Comparison of ENCODE assay signal across 11 mouse cellular contexts in genomic region chr7:97391293-97392078, GRCm38 (mm10). TPM values are rescaled to one million over a fixed set of nuclear protein-coding genes. Genes with fewer than 3 reads are reported as not detected.
DNase-seq lines count a peak whose midpoint lies in the region; ATAC-seq and TF ChIP-seq lines count a peak whose summit lies in the region.
"Had no signal": no experiment of that assay in that cellular context is flagged by ENCODE, and none has a peak within 500 bp of the region (broad histone marks: within the 10 kb centered on the region; RNA-seq: fewer than 3 reads in every experiment).

No protein-coding gene starts in this region.

- H3K9me3 ChIP-seq in kidney, postnatal 0 days (replicated peaks; ENCODE audit: low read length), result no peaks in the 10 kb centered on the region
- no peaks in the 10 kb centered on the region for H3K9me3 ChIP-seq in kidney, embryonic 16.5 days (ENCODE audit: low read length)
- H3K9me3 ChIP-seq in forebrain, embryonic 15.5 days, result no peaks in the 10 kb centered on the region
- H3K9me3 ChIP-seq in lung, embryonic 14.5 days (ENCODE audit: low read depth, low read length), result no peaks in the 10 kb centered on the region
- no peaks in the 10 kb centered on the region for H3K9me3 ChIP-seq in neural tube, embryonic 15.5 days (replicated peaks)
- H3K9me3 ChIP-seq: embryonic facial prominence, embryonic 12.5 days had no signal

- no peak overlapping the region for H3K9ac ChIP-seq in kidney, postnatal 0 days (ENCODE audit: low read depth, low read length)
- no peak overlapping the region for H3K9ac ChIP-seq in kidney, embryonic 16.5 days (replicated peaks; ENCODE audit: low read length)
- H3K9ac ChIP-seq in forebrain, embryonic 15.5 days (replicated peaks), result no peak overlapping the region
- no peak overlapping the region for H3K9ac ChIP-seq in lung, embryonic 14.5 days
- H3K9ac ChIP-seq in neural tube, embryonic 15.5 days (replicated peaks), result no peak overlapping the region
- H3K9ac ChIP-seq: embryonic facial prominence, embryonic 12.5 days had no signal

- TF ChIP-seq CTCF in kidney, postnatal 0 days (IDR thresholded peaks at IDR 0.05; ENCODE audit: low read depth), result no peak
- no peak for TF ChIP-seq CTCF in lung, embryonic 14.5 days (IDR thresholded peaks at IDR 0.05; ENCODE audit: low read depth)

- DNase-seq in kidney, postnatal 0 days (ENCODE audit: low spot score), result peak; percentile 21
- peak; percentile 59 for DNase-seq in lung, embryonic 14.5 days
- no peak for DNase-seq in thymus, postnatal 25 days
- no peak for DNase-seq in gastrocnemius, postnatal 4 days (ENCODE audit: low spot score in 2 of 2)

- no peaks in the 10 kb centered on the region for H3K27me3 ChIP-seq in kidney, postnatal 0 days (ENCODE audit: insufficient read depth, low read length)
- H3K27me3 ChIP-seq in kidney, embryonic 16.5 days (ENCODE audit: insufficient read depth, low read length), result no peaks in the 10 kb centered on the region
- H3K27me3 ChIP-seq in forebrain, embryonic 15.5 days, result no peaks in the 10 kb centered on the region
- no peaks in the 10 kb centered on the region for H3K27me3 ChIP-seq in lung, embryonic 14.5 days (ENCODE audit: insufficient read depth, low read length)
- H3K27me3 ChIP-seq in neural tube, embryonic 15.5 days (replicated peaks), result no peaks in the 10 kb centered on the region
- H3K27me3 ChIP-seq: embryonic facial prominence, embryonic 12.5 days had no signal

- 84% methylated on average over 13 of the region's 13 CpGs for WGBS in kidney, postnatal 0 days
- WGBS in kidney, embryonic 16.5 days, result 86% methylated on average over 13 of the region's 13 CpGs
- 28% methylated on average over 13 of the region's 13 CpGs for WGBS in forebrain, embryonic 15.5 days
- 58% methylated on average over 13 of the region's 13 CpGs for WGBS in lung, embryonic 14.5 days
- 49% methylated on average over 13 of the region's 13 CpGs for WGBS in neural tube, embryonic 15.5 days

- no peaks in the 10 kb centered on the region for H3K4me1 ChIP-seq in kidney, postnatal 0 days (replicated peaks; ENCODE audit: insufficient read depth, low read length)
- H3K4me1 ChIP-seq in kidney, embryonic 16.5 days (ENCODE audit: insufficient read depth, low read length), result no peaks in the 10 kb centered on the region
- H3K4me1 ChIP-seq in forebrain, embryonic 15.5 days, result peaks cover 23% of the 10 kb centered on the region
- no peaks in the 10 kb centered on the region for H3K4me1 ChIP-seq in lung, embryonic 14.5 days (ENCODE audit: insufficient read depth)
- no peaks in the 10 kb centered on the region for H3K4me1 ChIP-seq in neural tube, embryonic 15.5 days
- H3K4me1 ChIP-seq: embryonic facial prominence, embryonic 12.5 days had no signal

- no peak overlapping the region for H3K4me3 ChIP-seq in kidney, postnatal 0 days (replicated peaks; ENCODE audit: low read depth, low read length)
- H3K4me3 ChIP-seq in kidney, embryonic 16.5 days (ENCODE audit: low read length), result no peak overlapping the region
- H3K4me3 ChIP-seq in forebrain, embryonic 15.5 days, result no peak overlapping the region
- H3K4me3 ChIP-seq in lung, embryonic 14.5 days (ENCODE audit: low read depth, low read length), result no peak overlapping the region
- no peak overlapping the region for H3K4me3 ChIP-seq in neural tube, embryonic 15.5 days (replicated peaks)
- H3K4me3 ChIP-seq: embryonic facial prominence, embryonic 12.5 days; left cerebral cortex, adult 2 months had no signal

- H3K36me3 ChIP-seq in kidney, postnatal 0 days (ENCODE audit: insufficient read depth, low read length), result peaks cover 24% of the 10 kb centered on the region
- peaks cover 52% of the 10 kb centered on the region for H3K36me3 ChIP-seq in kidney, embryonic 16.5 days (ENCODE audit: insufficient read depth, low read length)
- 0 out of 2 replicates have a peak, but pooled peaks cover 8% of the 10 kb centered on the region for H3K36me3 ChIP-seq in forebrain, embryonic 15.5 days
- H3K36me3 ChIP-seq in lung, embryonic 14.5 days (ENCODE audit: insufficient read depth), result peaks cover 67% of the 10 kb centered on the region
- H3K36me3 ChIP-seq in neural tube, embryonic 15.5 days, result peaks cover 27% of the 10 kb centered on the region

- ATAC-seq in kidney, postnatal 0 days (replicated peaks; ENCODE audit: low FRiP score, low read depth), result no peak; the same call in 1 of the 2 replicates
- ATAC-seq in kidney, embryonic 16.5 days (ENCODE audit: low FRiP score, low TSS enrichment), result no peak
- peak; percentile 93 for ATAC-seq in forebrain, embryonic 15.5 days (replicated peaks)
- peak; percentile 79 for ATAC-seq in lung, embryonic 14.5 days (ENCODE audit: insufficient read depth)
- peak; percentile 87 for ATAC-seq in neural tube, embryonic 15.5 days (ENCODE audit: low FRiP score)
- no peak for ATAC-seq in erythroblast, adult 5-6 weeks (replicated peaks; ENCODE audit: low FRiP score, poor library complexity, severe bottlenecking)

- H3K4me2 ChIP-seq in kidney, postnatal 0 days (ENCODE audit: low read length), result no peak overlapping the region
- H3K4me2 ChIP-seq in kidney, embryonic 16.5 days (replicated peaks; ENCODE audit: low read depth, low read length), result no peak overlapping the region
- H3K4me2 ChIP-seq in forebrain, embryonic 15.5 days (replicated peaks), result no peak overlapping the region
- H3K4me2 ChIP-seq in lung, embryonic 14.5 days, result no peak overlapping the region
- H3K4me2 ChIP-seq in neural tube, embryonic 15.5 days, result no peak overlapping the region
- H3K4me2 ChIP-seq: embryonic facial prominence, embryonic 12.5 days had no signal

- no peak overlapping the region for H3K27ac ChIP-seq in kidney, postnatal 0 days
- H3K27ac ChIP-seq in kidney, embryonic 16.5 days (ENCODE audit: low read length), result no peak overlapping the region
- H3K27ac ChIP-seq in forebrain, embryonic 15.5 days (replicated peaks), result peak overlapping the region; percentile 82
- H3K27ac ChIP-seq in lung, embryonic 14.5 days (ENCODE audit: low read depth), result peak overlapping the region; percentile 21; the same call in 1 of the 2 replicates
- H3K27ac ChIP-seq in neural tube, embryonic 15.5 days (replicated peaks), result peak overlapping the region; percentile 15; the same call in 1 of the 2 replicates
- H3K27ac ChIP-seq: embryonic facial prominence, embryonic 12.5 days; left cerebral cortex, adult 2 months had no signal

RNA-seq across cellular contexts. Expression of gene Ndufc2, which starts 8.3 kb away (rescaled TPM):
- 678 and 744 TPM in 2 replicates for polyA plus RNA-seq in kidney, postnatal 0 days (2015; fragmentation: Nextera tagmentation; extraction: Ambion mirVana)
- polyA plus RNA-seq in kidney, embryonic 16.5 days (2015; fragmentation: Nextera tagmentation; extraction: Ambion mirVana), result 324 and 325 TPM in 2 replicates
- 460 and 479 TPM in 2 replicates for polyA plus RNA-seq in forebrain, embryonic 15.5 days (2015; fragmentation: Nextera tagmentation; extraction: Ambion mirVana)
- 345 and 369 TPM in 2 replicates for polyA plus RNA-seq in lung, embryonic 14.5 days (2014; fragmentation: Nextera tagmentation; extraction: Ambion mirVana)
- polyA plus RNA-seq in neural tube, embryonic 15.5 days (2015; fragmentation: Nextera tagmentation; extraction: Ambion mirVana), result 469 and 526 TPM in 2 replicates
- total RNA-seq in erythroblast, adult 5-6 weeks (2015; ENCODE audit: low replicate concordance), result 53.5 and 57.6 TPM in 2 replicates
- total RNA-seq in erythroblast, adult 5-6 weeks (2017; ENCODE audit: low replicate concordance), result 20.5 and 80.0 TPM in 2 replicates
- 100 to 1,000 TPM; 255 to 257 TPM for total RNA-seq in gastrocnemius, postnatal 4 days (2021)

RNA-seq across cellular contexts. Expression of gene Alg8, which starts 20.1 kb away (rescaled TPM):
- polyA plus RNA-seq in kidney, postnatal 0 days (2015; fragmentation: Nextera tagmentation; extraction: Ambion mirVana), result 25.8 and 27.1 TPM in 2 replicates
- 43.6 and 49.3 TPM in 2 replicates for polyA plus RNA-seq in kidney, embryonic 16.5 days (2015; fragmentation: Nextera tagmentation; extraction: Ambion mirVana)
- 18.9 and 19.0 TPM in 2 replicates for polyA plus RNA-seq in forebrain, embryonic 15.5 days (2015; fragmentation: Nextera tagmentation; extraction: Ambion mirVana)
- 42.4 and 45.1 TPM in 2 replicates for polyA plus RNA-seq in lung, embryonic 14.5 days (2014; fragmentation: Nextera tagmentation; extraction: Ambion mirVana)
- polyA plus RNA-seq in neural tube, embryonic 15.5 days (2015; fragmentation: Nextera tagmentation; extraction: Ambion mirVana), result 12.8 and 19.4 TPM in 2 replicates
- 9.4 and 25.7 TPM in 2 replicates for total RNA-seq in erythroblast, adult 5-6 weeks (2015; ENCODE audit: low replicate concordance)
- total RNA-seq in erythroblast, adult 5-6 weeks (2017; ENCODE audit: low replicate concordance), result 2.9 and 10.2 TPM in 2 replicates
- 1 to 10 TPM; 7.9 to 8.1 TPM for total RNA-seq in gastrocnemius, postnatal 4 days (2021)

RNA-seq across cellular contexts. Expression of gene Thrsp, which starts 26.0 kb away (rescaled TPM):
- 0.77 and 1.4 TPM in 2 replicates for polyA plus RNA-seq in kidney, postnatal 0 days (2015; fragmentation: Nextera tagmentation; extraction: Ambion mirVana)
- polyA plus RNA-seq in kidney, embryonic 16.5 days (2015; fragmentation: Nextera tagmentation; extraction: Ambion mirVana), result 0.81 and 1.2 TPM in 2 replicates
- 4.1 and 5.6 TPM in 2 replicates for polyA plus RNA-seq in forebrain, embryonic 15.5 days (2015; fragmentation: Nextera tagmentation; extraction: Ambion mirVana)
- 0.58 and 0.61 TPM in 2 replicates for polyA plus RNA-seq in lung, embryonic 14.5 days (2014; fragmentation: Nextera tagmentation; extraction: Ambion mirVana)
- 1.5 and 2.1 TPM in 2 replicates for polyA plus RNA-seq in neural tube, embryonic 15.5 days (2015; fragmentation: Nextera tagmentation; extraction: Ambion mirVana)
- not detected in 2 replicates for total RNA-seq in erythroblast, adult 5-6 weeks (2015; ENCODE audit: low replicate concordance)
- total RNA-seq in erythroblast, adult 5-6 weeks (2017; ENCODE audit: low replicate concordance), result not detected in 2 replicates
- 10 to 100 TPM; 53.7 to 60.9 TPM for total RNA-seq in gastrocnemius, postnatal 4 days (2021)
- total RNA-seq: megakaryocyte-erythroid progenitor cell, adult 5-6 weeks had no signal

RNA-seq across cellular contexts. Expression of gene Kctd21, which starts 59.4 kb away (rescaled TPM):
- polyA plus RNA-seq in kidney, postnatal 0 days (2015; fragmentation: Nextera tagmentation; extraction: Ambion mirVana), result 2.0 and 2.8 TPM in 2 replicates
- polyA plus RNA-seq in kidney, embryonic 16.5 days (2015; fragmentation: Nextera tagmentation; extraction: Ambion mirVana), result 4.7 and 5.4 TPM in 2 replicates
- 6.6 and 7.1 TPM in 2 replicates for polyA plus RNA-seq in forebrain, embryonic 15.5 days (2015; fragmentation: Nextera tagmentation; extraction: Ambion mirVana)
- 4.7 and 5.7 TPM in 2 replicates for polyA plus RNA-seq in lung, embryonic 14.5 days (2014; fragmentation: Nextera tagmentation; extraction: Ambion mirVana)
- polyA plus RNA-seq in neural tube, embryonic 15.5 days (2015; fragmentation: Nextera tagmentation; extraction: Ambion mirVana), result 6.4 and 6.8 TPM in 2 replicates
- total RNA-seq in erythroblast, adult 5-6 weeks (2015; ENCODE audit: low replicate concordance), result 0.42 TPM in 1 of 2 replicates, not detected in the other
- total RNA-seq in erythroblast, adult 5-6 weeks (2017; ENCODE audit: low replicate concordance), result 0.14 and 0.43 TPM in 2 replicates
- total RNA-seq in gastrocnemius, postnatal 4 days (2021), result 1 to 10 TPM; 2.0 to 2.7 TPM

RNA-seq across cellular contexts. Expression of gene Kctd14, which starts 59.6 kb away (rescaled TPM):
- 0.72 and 0.88 TPM in 2 replicates for polyA plus RNA-seq in kidney, postnatal 0 days (2015; fragmentation: Nextera tagmentation; extraction: Ambion mirVana)
- polyA plus RNA-seq in kidney, embryonic 16.5 days (2015; fragmentation: Nextera tagmentation; extraction: Ambion mirVana), result 1.2 and 1.4 TPM in 2 replicates
- polyA plus RNA-seq in forebrain, embryonic 15.5 days (2015; fragmentation: Nextera tagmentation; extraction: Ambion mirVana), result 2.1 and 2.2 TPM in 2 replicates
- polyA plus RNA-seq in lung, embryonic 14.5 days (2014; fragmentation: Nextera tagmentation; extraction: Ambion mirVana), result 3.1 and 4.2 TPM in 2 replicates
- polyA plus RNA-seq in neural tube, embryonic 15.5 days (2015; fragmentation: Nextera tagmentation; extraction: Ambion mirVana), result 2.1 and 3.0 TPM in 2 replicates
- 26.1 and 51.9 TPM in 2 replicates for total RNA-seq in erythroblast, adult 5-6 weeks (2015; ENCODE audit: low replicate concordance)
- 22.4 and 34.0 TPM in 2 replicates for total RNA-seq in erythroblast, adult 5-6 weeks (2017; ENCODE audit: low replicate concordance)
- total RNA-seq in gastrocnemius, postnatal 4 days (2021), result under 1 TPM; 0.44 to 0.56 TPM

Comparison
In these comparisons a context has a peak if more than half of its experiments do, and no peak if none do; other contexts are left out.
1. ATAC-seq: peak in forebrain, embryonic 15.5 days (single experiment), lung, embryonic 14.5 days (single experiment) and neural tube, embryonic 15.5 days (single experiment); none in kidney, postnatal 0 days (single experiment), kidney, embryonic 16.5 days (single experiment) and erythroblast, adult 5-6 weeks (single experiment).
2. DNase-seq: peak in kidney, postnatal 0 days (single experiment) and lung, embryonic 14.5 days (single experiment); none in thymus, postnatal 25 days (single experiment) and gastrocnemius, postnatal 4 days (0 of 2).
3. H3K27ac ChIP-seq: peak in forebrain, embryonic 15.5 days (single experiment), lung, embryonic 14.5 days (single experiment) and neural tube, embryonic 15.5 days (single experiment); none in kidney, postnatal 0 days (single experiment) and kidney, embryonic 16.5 days (single experiment).